ENCODE assay signal across 16 mouse cellular contexts in genomic region chr3:77112969-77113368, GRCm38 (mm10).
"Had no signal": no experiment of that assay in that cellular context is flagged by ENCODE, and none has a peak within 500 bp of the region (broad histone marks: within the 10 kb centered on the region; RNA-seq: fewer than 3 reads in every experiment).

No protein-coding gene starts in this region.

- H3K4me3 ChIP-seq: limb, embryonic 13.5 days; liver, embryonic 15.5 days; lung, embryonic 15.5 days; megakaryocyte, embryonic 14.5 days; midbrain, embryonic 12.5 days had no signal

- H3K4me2 ChIP-seq: limb, embryonic 13.5 days; liver, embryonic 11.5 days; liver, embryonic 15.5 days; lung, embryonic 15.5 days; midbrain, embryonic 12.5 days had no signal

- H3K4me1 ChIP-seq: limb, embryonic 13.5 days; liver, embryonic 15.5 days; lung, embryonic 15.5 days; megakaryocyte, embryonic 14.5 days; midbrain, embryonic 12.5 days had no signal

- DNase-seq: kidney, adult 11 months; kidney, adult 9 months; kidney, postnatal 36 days; layer of hippocampus, adult 9-11 months; right cerebral cortex, adult 18-20 months; right cerebral cortex, postnatal 25 days; thymus, postnatal 36 days had no signal

- H3K27me3 ChIP-seq: limb, embryonic 13.5 days; liver, embryonic 15.5 days; lung, embryonic 15.5 days; megakaryocyte, embryonic 14.5 days; midbrain, embryonic 12.5 days had no signal

- H3K9me3 ChIP-seq: limb, embryonic 13.5 days; liver, embryonic 15.5 days; lung, embryonic 15.5 days; megakaryocyte, embryonic 14.5 days; midbrain, embryonic 12.5 days had no signal

- ATAC-seq: midbrain, embryonic 16.5 days had no signal

- H3K36me3 ChIP-seq: limb, embryonic 13.5 days; liver, embryonic 15.5 days; lung, embryonic 15.5 days; midbrain, embryonic 12.5 days had no signal

- H3K9ac ChIP-seq: limb, embryonic 13.5 days; liver, embryonic 15.5 days; lung, embryonic 15.5 days; midbrain, embryonic 12.5 days had no signal

- H3K27ac ChIP-seq: kidney, postnatal 0 days; limb, embryonic 13.5 days; liver, embryonic 15.5 days; lung, embryonic 15.5 days; macrophage; midbrain, embryonic 12.5 days had no signal
